Mouse (Mus musculus) heart, postnatal 0 days (tissue): ENCODE results near the gene Nrxn3. TPM values are rescaled to one million over a fixed set of nuclear protein-coding genes. Genes with fewer than 3 reads are reported as not detected.
A peak's percentile ranks its signal among the peaks of the same experiment; 100 is the strongest.

Experiments
- ATAC-seq: fragments of 200-750 bp; cut with Nextera tagmentation; 2 replicates; pipeline ENCODE4 v1.8.0; 2017; ENCODE audit warnings: low read depth, moderate number of reproducible peaks, moderate library complexity; ENCODE audit not compliant: insufficient read depth
- DNase-seq: peaks from one replicate; pipeline ENCODE4 v3.0.0-alpha.2; 2016; ENCODE audit warnings: low spot score
- H3K27ac ChIP-seq: fragments of 300-500 bp; sonication (generic); 2 replicates; pipeline ENCODE4 v1.5.1; 2014; ENCODE audit warnings: low read depth, mild to moderate bottlenecking
- H3K27me3 ChIP-seq: fragments of 300-500 bp; sonication (generic); 2 replicates; pipeline ENCODE4 v1.6.1; 2014; ENCODE audit warnings: low read length, mixed read lengths; ENCODE audit not compliant: control insufficient read depth, insufficient read depth
- H3K36me3 ChIP-seq: fragments of 300-500 bp; sonication (generic); replicated peaks from 2 replicates; pipeline ENCODE4 v1.6.1; 2014; ENCODE audit warnings: low read length, mixed read lengths; ENCODE audit not compliant: control insufficient read depth, insufficient read depth
- H3K4me1 ChIP-seq: fragments of 300-500 bp; sonication (generic); 2 replicates; pipeline ENCODE4 v1.6.1; 2014; ENCODE audit warnings: antibody characterized with exemption; ENCODE audit not compliant: control insufficient read depth, insufficient read depth
- H3K4me2 ChIP-seq: fragments of 300-500 bp; sonication (generic); 2 replicates; pipeline ENCODE4 v1.6.1; 2014; ENCODE audit warnings: low read depth, mild to moderate bottlenecking, low read length, moderate library complexity
- H3K4me3 ChIP-seq: fragments of 300-500 bp; sonication (generic); 2 replicates; pipeline ENCODE4 v1.5.1; 2014; ENCODE audit warnings: low read depth, low read length
- H3K9ac ChIP-seq: fragments of 300-500 bp; sonication (generic); replicated peaks from 2 replicates; pipeline ENCODE4 v1.6.1; 2014; ENCODE audit warnings: low read depth, low read length, mixed read lengths
- H3K9me3 ChIP-seq: fragments of 300-500 bp; sonication (generic); replicated peaks from 2 replicates; pipeline ENCODE4 v1.6.1; 2016; ENCODE audit warnings: low read length; ENCODE audit not compliant: control insufficient read depth
- CTCF ChIP-seq: IDR thresholded peaks from 2 replicates; pipeline ENCODE4 v1.5.1; 2016; ENCODE audit warnings: antibody characterized with exemption, control low read depth, low read depth
- EP300 ChIP-seq: IDR thresholded peaks from 2 replicates; pipeline ENCODE4 v1.6.1; 2016; ENCODE audit warnings: antibody characterized with exemption, low read depth
- WGBS: fragments of 180-500 bp; shearing (Covaris S2); extraction: QIAGEN DNeasy Blood & Tissue Kit; methylation state at CpG from one replicate; pipeline ENCODE4 v1.1.7; 2014; 5-methylcytosine and 5-hydroxymethylcytosine counted together
- polyA plus RNA-seq: library from polyadenylated mRNA; unstranded; fragments of >200 nt; fragmentation: Nextera tagmentation; extraction: Ambion mirVana; gene quantifications from 2 replicates; pipeline ENCODE4 v1.2.1, GENCODE M21; 2015
- total RNA-seq: library from RNA; depleted of rRNA; stranded (reverse); fragments of >200 nt; gene quantifications from 2 replicates; pipeline ENCODE4 v1.2.3, GENCODE M21; 2014; ENCODE audit warnings: low replicate concordance

The Nrxn3 gene
- total and polyA plus RNA-seq, 2 experiments from 2014 or later = 1.0 to 1.8 TPM

DNA sequence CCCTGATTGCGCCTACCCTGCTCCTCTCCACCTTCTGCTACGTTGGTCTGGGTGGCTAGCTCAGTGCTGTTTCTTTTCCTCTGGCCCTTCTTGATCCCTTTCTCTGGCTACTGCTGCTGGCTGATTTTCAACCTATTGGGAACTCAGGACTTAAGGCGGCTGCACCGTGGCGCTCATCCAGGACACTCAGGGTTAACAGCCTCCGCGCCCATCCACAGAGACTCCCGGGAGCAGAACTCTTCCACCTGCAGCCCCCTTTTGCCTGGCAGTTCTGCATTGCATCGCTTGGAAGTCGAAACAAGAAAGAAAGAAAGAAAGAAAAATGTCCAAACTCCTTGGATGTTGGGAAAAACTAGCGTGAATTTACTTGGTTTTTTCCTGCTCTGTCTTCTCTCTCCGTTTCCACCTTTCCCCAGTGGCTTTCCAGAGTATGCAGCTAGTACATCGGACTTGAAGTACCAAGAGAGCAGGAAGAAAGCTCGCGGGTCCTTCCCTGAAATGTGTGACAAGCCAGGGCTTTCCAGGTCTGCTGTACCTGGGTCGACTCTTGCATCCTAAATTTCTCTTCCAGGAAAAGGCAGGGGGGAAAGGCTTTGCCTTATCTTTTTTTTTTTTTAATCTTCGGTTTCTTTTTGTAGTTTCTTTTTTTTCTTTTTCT, 1090.0 kb downstream of the Nrxn3 start:
- under 1% methylated on average over 17 of the region's 17 CpGs for WGBS
- ATAC-seq (no peak), DNase-seq (peak; percentile 14)
- H3K27ac ChIP-seq = no peak overlapping the region
- no peaks in the 10 kb centered on the region for H3K36me3 ChIP-seq
- H3K4me3 ChIP-seq = peak overlapping the region; percentile 46
- H3K9ac ChIP-seq = no peak overlapping the region
- H3K9me3 ChIP-seq = no peaks in the 10 kb centered on the region
- TF ChIP-seq CTCF = no peak
- no peak for TF ChIP-seq EP300
- peak overlapping the region; percentile 79 for H3K4me2 ChIP-seq
- H3K4me1 ChIP-seq = peaks cover 17% of the 10 kb centered on the region; the same call in 1 of the 2 replicates
- peaks cover 17% of the 10 kb centered on the region for H3K27me3 ChIP-seq

DNA sequence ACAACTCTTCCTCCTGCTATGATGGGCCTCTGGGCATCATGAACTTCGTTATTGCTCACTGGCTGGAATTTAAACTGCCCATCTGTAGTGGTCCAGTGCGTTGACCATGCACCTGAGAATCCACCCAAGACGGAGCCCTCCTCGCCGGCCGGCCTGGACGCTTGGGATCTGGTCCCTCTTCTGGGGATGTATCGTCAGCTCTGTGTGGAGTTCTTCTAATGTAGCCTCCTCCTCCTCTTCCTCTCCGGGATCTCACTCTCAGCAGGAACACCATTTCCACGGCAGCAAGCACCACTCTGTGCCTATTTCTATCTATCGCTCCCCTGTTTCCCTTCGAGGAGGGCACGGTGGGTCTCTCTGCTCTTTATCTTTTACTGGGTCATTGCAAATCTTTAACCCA, 1090.6 kb downstream of the Nrxn3 start:
- H3K4me2 ChIP-seq = peak overlapping the region; percentile 79
- no peak overlapping the region for H3K27ac ChIP-seq
- ATAC-seq (no peak), DNase-seq (no peak)
- H3K9me3 ChIP-seq = no peaks in the 10 kb centered on the region
- no peaks in the 10 kb centered on the region for H3K36me3 ChIP-seq
- 10% methylated on average over 13 of the region's 13 CpGs for WGBS
- H3K4me1 ChIP-seq = peaks cover 17% of the 10 kb centered on the region; the same call in 1 of the 2 replicates
- TF ChIP-seq EP300 = no peak
- TF ChIP-seq CTCF = no peak
- peaks cover 17% of the 10 kb centered on the region for H3K27me3 ChIP-seq
- H3K4me3 ChIP-seq = no peak overlapping the region
- H3K9ac ChIP-seq = no peak overlapping the region

DNA sequence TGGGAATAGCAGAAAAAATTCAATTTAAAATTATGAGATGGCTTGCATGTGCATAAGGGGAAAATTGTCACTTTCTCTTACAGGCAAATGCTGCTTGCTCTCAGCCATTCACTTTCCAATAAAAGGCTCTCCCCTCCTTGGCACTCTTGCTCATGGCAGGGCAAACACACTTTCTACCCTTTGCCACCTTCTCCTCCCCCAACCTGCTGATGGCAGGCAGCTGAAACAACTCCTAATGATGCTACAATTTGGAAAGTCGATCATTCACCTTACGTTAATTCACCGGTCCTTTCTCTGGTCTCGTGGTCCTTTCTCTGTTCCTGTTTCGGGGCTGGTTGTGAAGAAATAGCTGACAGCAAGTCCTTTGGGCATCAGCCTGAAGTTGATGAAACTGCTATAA, 1091.0 kb downstream of the Nrxn3 start:
- Histone ChIP-seq H3K4me2 (no peak overlapping the region), H3K4me3 (no peak overlapping the region), H3K9me3 (no peaks in the 10 kb centered on the region), H3K9ac (no peak overlapping the region), H3K27ac (no peak overlapping the region), H3K4me1 (peaks cover 17% of the 10 kb centered on the region; the same call in 1 of the 2 replicates), H3K36me3 (no peaks in the 10 kb centered on the region), H3K27me3 (peaks cover 17% of the 10 kb centered on the region)
- WGBS = 74% methylated on average over 5 of the region's 5 CpGs
- no peak for TF ChIP-seq EP300
- TF ChIP-seq CTCF = no peak
- DNase-seq (no peak), ATAC-seq (no peak)

DNA sequence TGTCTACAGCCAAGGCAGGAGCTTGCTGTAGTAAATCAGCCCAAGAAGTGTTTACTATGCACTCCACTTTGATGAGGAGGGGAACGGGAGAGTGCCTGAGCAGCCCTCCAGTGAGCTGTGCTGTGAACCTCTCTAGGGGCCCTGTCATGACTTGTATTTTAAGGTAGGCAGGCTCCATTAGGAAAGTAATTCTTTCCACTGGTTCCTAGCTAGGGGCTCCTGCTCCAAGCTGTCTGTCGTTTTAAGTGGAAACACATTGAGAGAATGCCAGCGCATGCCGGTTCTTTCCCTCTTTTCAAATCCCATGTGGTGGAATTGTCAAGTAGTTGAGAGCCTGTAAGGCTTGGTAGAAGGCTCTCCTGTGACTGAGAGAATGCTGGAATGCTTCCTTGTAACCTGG, 1091.9 kb downstream of the Nrxn3 start:
- DNase-seq = no peak
- 42% methylated on average over 4 of the region's 4 CpGs for WGBS
- ATAC-seq = no peak

DNA sequence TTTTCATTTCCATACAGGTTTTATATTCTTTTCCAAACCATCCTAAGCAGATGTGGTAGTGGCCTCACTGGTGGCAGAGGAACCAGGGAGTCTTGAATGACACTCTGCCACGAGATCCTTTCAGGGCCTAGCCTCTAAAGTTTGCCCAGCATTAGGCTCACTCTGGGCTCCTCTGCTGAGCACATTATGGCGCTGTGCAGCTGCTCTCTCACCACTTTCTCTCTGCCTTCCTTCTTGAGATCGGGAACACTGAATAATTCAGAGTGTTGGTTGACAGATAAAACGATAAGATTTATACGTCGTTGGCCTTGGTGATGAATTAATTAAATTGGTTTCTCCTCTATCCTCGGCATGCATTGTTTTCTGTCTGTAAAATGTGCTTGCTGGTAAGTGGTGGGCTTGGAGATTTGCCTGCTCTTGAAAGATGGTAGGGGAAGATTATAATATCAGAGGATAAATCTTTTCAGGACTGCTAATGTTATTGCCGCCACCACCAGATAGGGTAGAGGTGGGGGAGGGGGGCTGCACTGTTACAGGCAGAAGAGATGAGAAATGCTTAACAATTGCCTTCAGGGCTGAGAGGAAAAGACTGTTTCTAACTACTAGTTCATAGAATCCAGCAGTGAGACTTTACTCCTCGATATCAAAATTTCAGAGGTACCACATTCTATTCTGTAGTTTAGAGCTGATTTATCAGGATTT, 1094.5 kb downstream of the Nrxn3 start:
- no peak for TF ChIP-seq CTCF
- no peak for TF ChIP-seq EP300
- Histone ChIP-seq H3K9ac (no peak overlapping the region), H3K36me3 (no peaks in the 10 kb centered on the region), H3K27me3 (peaks cover 14% of the 10 kb centered on the region), H3K4me2 (no peak overlapping the region), H3K4me1 (peaks cover 7% of the 10 kb centered on the region; the same call in 1 of the 2 replicates), H3K27ac (no peak overlapping the region), H3K4me3 (no peak overlapping the region), H3K9me3 (no peaks in the 10 kb centered on the region)
- WGBS = 63% methylated on average over 9 of the region's 9 CpGs
- DNase-seq (no peak), ATAC-seq (no peak)

More for the DNA sequence above, 1091.9 kb downstream of the Nrxn3 start:
- no peak overlapping the region for H3K4me2 ChIP-seq
- no peak overlapping the region for H3K27ac ChIP-seq
- H3K9ac ChIP-seq = no peak overlapping the region
- H3K36me3 ChIP-seq = no peaks in the 10 kb centered on the region
- H3K27me3 ChIP-seq = peaks cover 17% of the 10 kb centered on the region
- peaks cover 17% of the 10 kb centered on the region; the same call in 1 of the 2 replicates for H3K4me1 ChIP-seq
- TF ChIP-seq EP300 = no peak
- no peak for TF ChIP-seq CTCF
- H3K4me3 ChIP-seq = no peak overlapping the region
- no peaks in the 10 kb centered on the region for H3K9me3 ChIP-seq
